In genomic region chr3:79177136-79177870, GRCm38 (mm10) we compare ENCODE assay signal across 10 mouse cellular contexts.
DNase-seq lines count a peak whose midpoint lies in the region; ATAC-seq lines count a peak whose summit lies in the region.
"Had no signal": no experiment of that assay in that cellular context is flagged by ENCODE, and none has a peak within 500 bp of the region (broad histone marks: within the 10 kb centered on the region; RNA-seq: fewer than 3 reads in every experiment).

No protein-coding gene starts in this region.

- H3K9me3 ChIP-seq in heart, embryonic 13.5 days: no peaks in the 10 kb centered on the region
- H3K9me3 ChIP-seq: limb, embryonic 13.5 days had no signal

- no peak overlapping the region for H3K4me3 ChIP-seq in heart, embryonic 13.5 days
- H3K4me3 ChIP-seq: limb, embryonic 13.5 days had no signal

- peak overlapping the region; percentile 72 for H3K4me2 ChIP-seq in heart, embryonic 13.5 days
- H3K4me2 ChIP-seq: limb, embryonic 13.5 days had no signal

- 83% methylated on average over 8 of the region's 8 CpGs for WGBS in heart, embryonic 13.5 days

- DNase-seq in heart, postnatal 36 days: no peak
- peak; percentile 38 for DNase-seq in lung, postnatal 36 days
- DNase-seq in lung, postnatal 14 days: no peak
- DNase-seq in thymus, postnatal 0 days (ENCODE audit: low spot score): peak; percentile 72
- no peak for DNase-seq in adrenal gland, postnatal 14 days
- DNase-seq in adrenal gland, postnatal 36 days: no peak
- DNase-seq: adrenal gland, postnatal 10 days had no signal

- peaks cover 57% of the 10 kb centered on the region for H3K4me1 ChIP-seq in heart, embryonic 13.5 days

- H3K9ac ChIP-seq in heart, embryonic 13.5 days: no peak overlapping the region
- H3K9ac ChIP-seq: limb, embryonic 13.5 days had no signal

- H3K36me3 ChIP-seq in heart, embryonic 13.5 days: peaks cover 13% of the 10 kb centered on the region

- H3K27ac ChIP-seq in heart, embryonic 13.5 days (replicated peaks): 0 out of 2 replicates have a peak overlapping the region, but pooled peaks have one; percentile 96
- H3K27ac ChIP-seq: limb, embryonic 13.5 days had no signal

- no peak for ATAC-seq in heart, embryonic 13.5 days (ENCODE audit: extremely low read depth, insufficient number of reproducible peaks, low FRiP score, low TSS enrichment)
- peak; percentile 87 for ATAC-seq in inflammation-experienced regulatory T-cells, adult 6 months

- no peaks in the 10 kb centered on the region for H3K27me3 ChIP-seq in heart, embryonic 13.5 days (replicated peaks)
- H3K27me3 ChIP-seq: limb, embryonic 13.5 days had no signal

- intact Hi-C loops in heart, postnatal 36 days (cut with DNase I): loop anchor here (5.0 kb wide), 1 partner anchor 35 kb away; no protein-coding TSS in a partner anchor

Comparison
In these comparisons a context has a peak if more than half of its experiments do, and no peak if none do; other contexts are left out.
1. DNase-seq: peak in lung, postnatal 36 days (single experiment) and thymus, postnatal 0 days (single experiment); none in heart, postnatal 36 days (0 of 2), lung, postnatal 14 days (single experiment), adrenal gland, postnatal 14 days (single experiment) and adrenal gland, postnatal 36 days (0 of 2).